Mouse (Mus musculus) bone marrow macrophage, adult 2 months (primary cell): Measurements from ENCODE around the gene Zfp933. TPM values are rescaled to one million over a fixed set of nuclear protein-coding genes. Genes with fewer than 3 reads are reported as not detected.

Experiments used
- H3K27ac ChIP-seq: 2 replicates; pipeline ENCODE4 v1.5.1; 2012; ENCODE audit warnings: low read depth, low read length; ENCODE audit not compliant: insufficient read depth
- H3K4me1 ChIP-seq: 2 replicates; pipeline ENCODE4 v1.6.1; 2012; ENCODE audit warnings: low read length; ENCODE audit not compliant: control insufficient read depth, insufficient read depth
- H3K4me3 ChIP-seq: 2 replicates; pipeline ENCODE4 v1.5.1; 2012; ENCODE audit warnings: mild to moderate bottlenecking, low read length, moderate library complexity; ENCODE audit not compliant: insufficient read depth
- CTCF ChIP-seq: IDR thresholded peaks from 2 replicates; pipeline ENCODE4 v1.5.1; 2012; ENCODE audit warnings: low read depth, mild to moderate bottlenecking, low read length, moderate library complexity
- POLR2A ChIP-seq: IDR thresholded peaks from 2 replicates; pipeline ENCODE4 v1.6.1; 2012; ENCODE audit warnings: mild to moderate bottlenecking, low read depth, low read length, borderline replicate concordance
- polyA plus RNA-seq: library from polyadenylated mRNA; stranded (reverse); fragments of >200 nt; gene quantifications from 2 replicates; pipeline ENCODE4 v1.2.4, GENCODE M21; 2012; ENCODE audit not compliant: missing spikeins, insufficient read depth, insufficient read length

Gene Zfp933
- polyA plus RNA-seq: 8.9 and 13.4 TPM in 2 replicates

DNA sequence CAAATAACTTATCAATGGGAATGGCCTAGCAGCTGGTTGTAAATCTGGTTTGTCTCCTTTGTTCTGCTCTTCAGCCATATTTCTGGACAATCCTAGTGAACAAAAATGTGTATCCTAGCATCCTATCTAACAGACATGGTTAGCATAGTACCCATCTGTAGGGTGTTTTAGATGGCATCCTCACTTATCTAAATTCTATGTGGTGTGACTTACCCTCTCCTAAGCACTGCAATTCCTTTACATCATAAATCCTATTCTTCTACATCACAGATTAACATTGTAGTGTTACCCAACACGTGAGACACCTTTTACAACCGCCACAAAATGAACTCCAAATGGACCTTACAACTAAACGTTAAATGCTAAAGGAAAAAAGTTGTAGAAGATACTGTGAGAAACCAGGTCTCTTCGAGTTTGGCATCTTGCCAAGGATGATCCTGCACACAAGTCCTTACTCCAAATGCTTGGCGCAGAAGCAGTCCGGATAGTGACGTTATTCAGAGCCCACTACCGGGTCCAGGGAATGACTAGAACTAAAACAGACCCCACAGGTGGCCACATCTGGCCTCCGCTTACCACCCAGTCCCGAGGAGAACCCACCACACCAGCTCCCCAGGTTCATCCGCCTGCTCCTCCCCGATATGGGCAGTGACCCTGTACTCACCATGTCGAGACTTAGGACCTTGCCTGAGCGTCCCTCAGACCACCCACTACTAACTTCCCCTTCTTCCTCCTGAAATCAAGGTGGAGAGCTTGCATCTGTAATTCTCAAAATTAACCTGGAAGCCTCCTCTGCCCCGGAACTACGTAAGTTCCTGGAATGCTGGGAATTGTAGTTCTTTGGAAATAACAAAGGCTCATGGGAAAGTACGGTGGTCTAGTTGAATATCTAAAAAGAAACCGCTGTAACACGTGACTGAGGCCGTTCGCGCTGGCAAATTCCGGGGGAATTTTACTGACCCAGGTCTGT, at the start of gene Zfp933:
Gene Zfp933 (minus strand): TSS at position 753 of the 970 bp plus-strand sequence.
- peaks cover 10% of the 10 kb centered on the region for H3K4me1 ChIP-seq
- H3K27ac ChIP-seq: peak within 1 kb of the TSS; percentile 49
- TF ChIP-seq POLR2A: no peak
- TF ChIP-seq CTCF: no peak
- peak within 1 kb of the TSS; percentile 91 for H3K4me3 ChIP-seq

GRCm38 (mm10) chr4:147897348-147897747, 49.2 kb upstream of the Zfp933 start:
- TF ChIP-seq POLR2A: no peak
- H3K27ac ChIP-seq: no peak overlapping the region
- H3K4me3 ChIP-seq: no peak overlapping the region
- peaks cover 9% of the 10 kb centered on the region for H3K4me1 ChIP-seq

- Histone ChIP-seq H3K4me1 (peaks cover 9% of the 10 kb centered on the region), H3K27ac (no peak overlapping the region), H3K4me3 (no peak overlapping the region)
- no peak for TF ChIP-seq CTCF
- no peak for TF ChIP-seq POLR2A
These were observed 48.2 kb upstream of the Zfp933 start for GRCm38 (mm10) chr4:147896411-147896810.

DNA sequence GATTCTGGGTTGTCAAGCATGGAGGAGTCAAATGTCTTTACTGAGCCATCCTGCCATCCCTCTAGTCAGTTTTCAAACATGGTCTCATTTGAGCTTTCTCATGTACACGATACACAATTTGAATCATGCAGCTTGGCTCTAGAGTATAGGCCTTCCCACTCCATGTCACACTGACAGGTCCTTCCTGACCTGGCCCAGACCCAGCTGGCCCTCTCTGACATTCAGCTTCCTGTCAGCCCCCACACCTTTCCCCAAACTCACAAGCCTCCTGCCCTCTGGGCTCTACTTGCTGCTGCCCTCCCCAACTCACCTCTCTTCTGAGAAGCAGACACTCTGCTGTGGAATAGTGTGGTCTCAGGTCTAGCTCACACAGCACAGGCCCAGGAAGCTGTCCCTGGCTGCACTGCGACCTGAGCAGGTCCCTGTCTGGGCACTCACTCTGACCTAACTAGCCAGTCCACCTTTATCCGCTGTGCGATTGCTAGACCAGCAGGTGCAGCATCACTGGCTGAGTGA, 47.7 kb upstream of the Zfp933 start:
- no peak for TF ChIP-seq CTCF
- Histone ChIP-seq H3K27ac (no peak overlapping the region), H3K4me1 (peaks cover 9% of the 10 kb centered on the region), H3K4me3 (no peak overlapping the region)

DNA sequence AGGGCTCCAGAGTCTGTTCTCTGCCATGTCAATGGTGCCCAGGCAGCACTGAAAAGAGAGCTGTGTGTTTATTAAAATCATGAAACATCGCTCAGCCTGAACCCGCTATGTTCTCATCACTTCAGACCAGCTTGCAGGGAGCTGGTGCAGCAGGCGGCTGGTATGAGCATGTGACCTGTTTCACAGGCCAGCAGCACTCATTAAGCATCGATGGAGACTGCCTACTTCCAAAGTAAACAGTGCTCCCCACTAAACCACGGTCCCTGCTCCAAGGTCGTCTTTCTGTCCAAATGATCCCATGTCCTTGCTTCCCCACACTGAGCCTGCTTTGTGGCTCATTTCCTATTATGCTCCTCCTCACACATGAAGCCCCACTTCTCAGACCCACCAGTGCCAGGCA, 42.2 kb upstream of the Zfp933 start:
- H3K4me1 ChIP-seq: no peaks in the 10 kb centered on the region
- no peak overlapping the region for H3K4me3 ChIP-seq
- TF ChIP-seq CTCF: no peak
- no peak overlapping the region for H3K27ac ChIP-seq

- Histone ChIP-seq H3K27ac (no peak overlapping the region), H3K4me3 (no peak overlapping the region), H3K4me1 (no peaks in the 10 kb centered on the region)
- no peak for TF ChIP-seq POLR2A
- TF ChIP-seq CTCF: no peak
These were observed 40.1 kb upstream of the Zfp933 start for GRCm38 (mm10) chr4:147888237-147888636.

DNA sequence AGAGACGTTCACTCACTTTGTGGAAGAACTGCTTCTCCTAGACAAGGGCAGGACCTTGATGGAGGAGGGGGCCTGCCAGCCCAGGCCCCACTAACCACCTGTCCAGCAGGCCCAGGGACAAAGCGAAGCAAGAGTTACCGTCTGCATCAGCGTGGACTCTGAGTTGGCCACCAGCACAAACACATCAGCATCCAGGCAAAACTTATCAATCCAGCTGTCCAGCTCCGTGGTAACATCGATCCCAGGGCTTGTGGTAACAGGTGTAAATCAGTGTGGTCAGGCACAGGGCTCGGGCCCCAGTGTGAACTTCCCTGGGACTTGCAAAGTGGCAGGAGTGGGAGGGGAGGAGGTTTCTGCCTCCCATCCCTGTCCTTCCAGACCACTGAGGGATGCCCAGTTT, 39.1 kb upstream of the Zfp933 start:
- Histone ChIP-seq H3K27ac (no peak overlapping the region), H3K4me3 (no peak overlapping the region)

DNA sequence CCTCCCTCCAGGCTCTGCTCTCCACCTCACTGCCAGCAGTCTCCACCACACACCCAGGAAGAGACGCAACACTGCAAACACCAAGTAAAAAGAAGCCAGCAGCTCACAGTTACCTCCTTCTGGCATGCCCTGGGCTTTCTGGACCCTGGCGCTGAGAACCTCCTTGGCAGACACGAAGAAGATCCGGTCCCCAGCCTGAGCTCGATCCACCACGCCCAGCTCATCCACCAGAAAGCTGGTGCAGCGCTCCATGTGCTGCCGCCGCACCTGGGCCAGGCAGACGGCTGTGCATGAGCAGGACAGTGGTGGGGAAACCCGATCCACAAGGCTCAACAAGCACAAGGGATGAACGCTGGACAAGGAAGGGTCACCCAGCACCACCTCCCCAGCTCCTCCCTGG, 38.0 kb upstream of the Zfp933 start:
- TF ChIP-seq POLR2A (no peak), CTCF (no peak)
- no peak overlapping the region for H3K27ac ChIP-seq
- no peaks in the 10 kb centered on the region for H3K4me1 ChIP-seq
- H3K4me3 ChIP-seq: no peak overlapping the region

More for the DNA sequence above, 39.1 kb upstream of the Zfp933 start:
- no peak for TF ChIP-seq CTCF
- no peak for TF ChIP-seq POLR2A
- H3K4me1 ChIP-seq: no peaks in the 10 kb centered on the region

DNA sequence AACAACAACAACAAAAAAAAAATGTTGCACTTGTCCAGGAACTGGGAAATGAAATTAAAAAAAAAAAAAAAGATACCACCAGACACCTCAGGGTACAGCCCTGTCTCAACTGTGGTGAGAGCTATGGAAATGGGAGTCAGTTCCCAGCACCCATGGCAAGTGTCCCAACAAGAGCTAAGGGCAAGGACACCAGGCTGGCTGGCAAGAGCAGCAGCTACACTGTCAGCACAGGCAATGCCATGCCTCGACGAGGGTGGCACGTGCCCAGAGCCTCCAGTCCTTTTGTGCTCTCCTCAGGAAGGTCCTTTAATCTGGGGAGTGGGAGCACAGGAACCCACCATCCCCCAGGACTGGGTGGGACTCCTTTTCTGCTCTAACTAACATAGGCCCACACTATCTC, 36.0 kb upstream of the Zfp933 start:
- H3K27ac ChIP-seq: no peak overlapping the region
- no peaks in the 10 kb centered on the region for H3K4me1 ChIP-seq
- H3K4me3 ChIP-seq: no peak overlapping the region
- TF ChIP-seq POLR2A: no peak
- TF ChIP-seq CTCF: no peak

GRCm38 (mm10) chr4:147883041-147883440, 34.9 kb upstream of the Zfp933 start:
- no peak overlapping the region for H3K4me3 ChIP-seq
- no peaks in the 10 kb centered on the region for H3K4me1 ChIP-seq
- H3K27ac ChIP-seq: no peak overlapping the region
- no peak for TF ChIP-seq CTCF
- no peak for TF ChIP-seq POLR2A
